Mouse (Mus musculus) brain, adult 2 months (tissue): ENCODE results near the gene B3galnt1.
"Not testable (repeated sequence)": the region's sequence is repeated elsewhere in the genome, so short reads cannot be mapped to it uniquely, and the experiment has no call there.

ENCODE experiments used
- DNase-seq: peaks from one replicate; pipeline ENCODE4 v3.0.0; 2011; ENCODE audit warnings: low read depth, low spot score

B3galnt1 gene

DNA sequence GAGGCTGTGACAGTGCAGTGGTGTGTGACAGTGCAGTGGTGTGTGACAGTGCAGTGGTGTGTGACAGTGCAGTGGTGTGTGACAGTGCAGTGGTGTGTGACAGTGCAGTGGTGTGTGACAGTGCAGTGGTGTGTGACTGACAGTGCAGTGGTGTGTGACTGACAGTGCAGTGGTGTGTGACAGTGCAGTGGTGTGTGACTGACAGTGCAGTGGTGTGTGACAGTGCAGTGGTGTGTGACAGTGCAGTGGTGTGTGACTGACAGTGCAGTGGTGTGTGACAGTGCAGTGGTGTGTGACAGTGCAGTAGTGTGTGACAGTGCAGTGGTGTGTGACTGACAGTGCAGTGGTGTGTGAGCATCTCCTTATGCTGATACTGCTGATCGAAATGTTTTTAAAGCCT is 33.2 kb downstream of the B3galnt1 start:
- DNase-seq = not testable (repeated sequence)

DNA sequence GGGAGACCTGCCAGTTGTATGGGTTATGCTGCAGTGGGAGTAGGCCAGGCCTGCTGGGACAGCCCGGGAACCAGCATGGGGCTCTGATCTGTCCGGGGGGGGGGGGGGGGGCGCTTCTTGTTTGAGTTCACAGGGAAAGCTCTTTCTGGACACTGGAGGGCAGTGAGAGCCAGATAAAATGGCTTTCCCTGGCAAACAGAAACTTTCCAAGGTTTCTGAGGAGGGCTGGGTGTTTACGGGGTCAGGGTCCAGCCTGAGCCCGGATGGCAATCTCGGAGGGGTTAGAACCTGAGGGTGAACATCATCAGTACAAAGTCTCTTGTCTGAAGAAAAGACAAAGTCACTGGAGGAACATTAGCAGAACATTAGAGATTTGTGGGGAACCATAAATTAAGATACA is 35.4 kb downstream of the B3galnt1 start:
- DNase-seq = no peak

DNA sequence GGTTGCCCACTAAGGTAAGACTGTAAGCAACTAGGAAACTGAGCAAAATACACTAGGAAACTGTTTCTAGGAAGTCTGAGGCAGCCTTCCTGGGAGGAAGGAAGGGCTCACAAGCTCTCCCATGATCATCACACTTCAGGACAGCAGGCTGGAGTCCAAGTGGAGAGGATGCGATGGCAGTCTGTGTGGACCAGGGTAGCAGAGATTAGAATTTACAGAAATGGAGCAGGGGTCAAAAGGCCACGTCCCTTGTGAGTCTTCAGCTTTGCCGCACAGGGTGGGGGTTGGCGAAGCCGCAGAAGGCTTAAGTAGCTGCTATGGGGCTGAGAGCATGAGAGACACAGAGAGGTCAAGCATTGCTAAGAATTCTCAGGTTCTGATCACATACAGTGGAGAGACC is 37.1 kb downstream of the B3galnt1 start:
- DNase-seq = no peak

DNA sequence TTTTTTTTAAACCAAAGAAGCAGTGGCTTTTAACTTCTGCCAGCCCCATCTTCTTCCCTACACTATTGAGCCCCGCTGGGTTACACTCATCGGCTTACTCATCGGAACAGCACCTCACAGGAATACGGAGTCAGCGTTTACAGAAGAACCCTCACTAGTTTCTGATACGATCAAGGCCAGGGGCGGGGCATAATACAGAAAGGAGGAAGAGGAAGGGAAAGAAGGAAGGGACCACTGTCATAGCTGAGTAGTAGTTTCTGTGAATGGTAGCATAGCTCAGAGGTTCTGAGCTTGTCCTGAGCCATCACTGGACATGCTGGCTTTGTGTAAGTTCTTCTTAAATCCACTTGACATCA is 38.8 kb downstream of the B3galnt1 start:
- peak; percentile 71 for DNase-seq

DNA sequence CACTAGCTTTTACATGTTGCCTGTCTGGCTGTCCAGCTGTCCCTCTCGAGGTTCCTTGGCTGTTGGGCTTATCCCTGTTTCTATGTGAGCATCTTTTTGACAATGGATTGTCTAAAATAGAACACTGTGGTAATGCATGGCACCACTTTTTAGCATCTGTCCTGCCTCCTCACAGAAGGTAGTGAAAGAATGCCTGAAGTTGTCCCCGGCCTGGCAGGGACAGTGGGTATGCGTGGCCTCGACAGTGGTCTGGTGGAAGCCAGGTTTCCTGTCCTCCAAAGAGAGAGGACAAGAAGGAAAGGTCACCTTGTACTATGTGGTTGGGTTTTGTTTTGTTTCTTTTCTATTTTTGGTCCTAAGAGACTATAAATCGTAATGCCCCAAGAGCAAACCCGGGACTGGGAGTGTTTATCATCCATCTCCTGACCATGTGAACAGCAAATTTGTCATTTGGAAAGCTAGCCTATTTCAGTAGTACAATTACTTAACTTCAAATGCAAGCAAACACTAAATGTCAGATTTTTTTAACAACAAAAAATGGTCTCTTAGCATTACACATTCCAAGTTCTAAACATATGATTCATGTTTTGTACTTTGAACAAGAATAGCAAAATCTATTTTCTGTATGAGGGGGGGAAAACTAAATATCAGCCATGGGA is 39.3 kb downstream of the B3galnt1 start:
- peak; percentile 37 for DNase-seq

DNA sequence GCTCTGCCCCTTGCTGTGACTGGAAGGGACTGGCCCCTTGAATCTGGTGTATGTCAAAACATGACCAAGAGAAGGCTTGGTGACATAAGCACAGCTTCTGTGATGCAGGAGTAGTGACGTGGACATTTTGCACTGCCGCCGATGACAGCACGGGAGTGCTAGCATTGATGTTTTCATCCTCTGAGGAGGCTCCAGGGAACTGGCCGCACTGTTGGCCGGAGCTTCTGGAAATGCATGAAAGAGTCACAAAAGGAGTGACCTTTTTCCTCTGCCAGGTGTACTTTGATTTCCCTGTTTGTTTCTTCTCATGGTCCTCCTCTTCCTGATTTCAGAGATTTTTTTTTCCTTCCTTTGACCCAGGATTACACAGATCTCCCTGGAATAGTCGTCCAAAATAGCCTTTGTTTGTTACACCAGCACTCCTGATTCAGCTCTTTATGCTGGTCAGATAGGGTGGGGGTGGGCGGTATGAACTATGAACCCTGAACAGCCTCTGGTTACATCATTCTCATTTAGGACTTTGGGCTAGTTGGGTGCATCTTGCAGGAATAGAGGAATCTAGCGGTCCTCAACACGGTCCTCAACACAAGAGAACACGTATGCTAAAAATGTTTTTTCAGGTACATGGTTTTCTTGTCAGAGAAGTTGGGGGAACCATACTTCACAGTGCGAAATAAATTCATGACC is 42.5 kb downstream of the B3galnt1 start:
- DNase-seq = no peak

DNA sequence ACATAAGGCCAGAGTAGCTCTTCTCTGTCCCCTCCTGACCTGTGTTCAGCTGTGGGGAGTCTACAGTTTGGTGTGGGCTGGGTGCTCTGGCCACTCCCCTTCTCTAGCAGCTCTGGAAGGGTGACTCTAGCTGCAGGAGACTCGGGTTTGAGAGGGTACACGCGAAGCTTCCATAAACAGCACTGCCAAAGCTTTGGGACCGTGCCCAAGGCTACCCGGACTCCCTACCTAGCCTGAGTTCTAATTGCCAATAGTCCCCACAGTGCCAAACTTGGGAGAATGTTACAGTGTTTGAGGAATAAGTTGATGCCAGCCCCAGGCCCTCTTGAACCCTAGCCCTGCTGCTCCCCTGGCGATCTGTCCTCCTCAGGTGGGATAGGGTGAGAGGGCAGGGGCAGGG is 43.2 kb downstream of the B3galnt1 start:
- DNase-seq = no peak

DNA sequence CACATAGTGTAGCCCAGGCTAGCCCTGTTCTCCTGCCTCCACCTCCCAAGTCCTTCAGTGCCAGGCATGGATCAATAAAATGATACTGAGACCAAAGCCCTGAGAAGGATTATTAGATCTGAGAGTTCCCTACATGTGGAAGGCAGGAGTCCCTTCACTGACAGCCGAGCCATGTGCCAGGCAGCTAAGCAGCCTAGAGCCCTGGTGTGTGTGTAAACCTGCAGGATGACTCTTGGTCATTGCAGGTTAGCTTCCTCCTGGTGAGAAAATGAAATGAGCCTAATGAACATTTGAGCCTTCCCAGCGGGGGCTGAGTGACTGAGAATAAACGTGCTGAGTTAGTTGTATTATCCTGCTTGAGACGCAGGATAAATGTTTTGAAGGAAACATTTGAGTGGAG is 49.2 kb downstream of the B3galnt1 start:
- no peak for DNase-seq

DNA sequence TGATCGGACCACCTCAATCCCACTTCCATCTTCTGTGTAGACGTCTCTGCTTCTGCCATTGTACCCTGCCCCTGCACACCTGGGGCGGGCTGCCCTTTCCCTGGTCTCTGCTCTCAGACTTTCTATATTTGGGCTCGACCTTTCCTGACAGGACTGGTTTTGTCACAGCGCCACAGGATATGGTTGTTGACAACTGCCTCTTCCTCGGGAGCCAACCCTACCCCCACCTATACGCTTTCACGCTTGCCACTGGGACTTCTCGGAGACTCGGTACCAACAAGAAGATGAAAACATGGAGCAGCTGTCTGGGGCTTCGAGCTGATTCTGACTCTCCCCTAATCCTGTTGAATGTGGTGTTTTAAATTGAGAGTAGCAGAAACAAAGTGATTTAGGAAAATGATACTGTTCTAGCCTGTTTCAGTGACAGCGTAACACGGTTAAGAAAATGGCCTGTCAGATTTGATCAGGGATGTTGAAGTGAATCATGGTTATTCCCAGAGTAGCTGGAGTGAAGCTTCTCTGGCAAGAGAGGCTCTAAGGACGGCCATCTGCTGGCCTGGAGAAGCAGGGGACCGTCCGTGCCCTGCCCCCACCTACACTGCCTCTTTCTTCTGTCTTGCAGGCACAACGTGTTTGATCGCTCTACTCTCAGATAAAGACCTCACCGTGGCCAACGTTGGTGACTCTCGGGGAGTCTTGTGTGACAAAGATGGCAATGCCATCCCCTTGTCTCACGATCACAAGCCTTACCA is 49.9 kb downstream of the B3galnt1 start:
- DNase-seq = peak; percentile 57

DNA sequence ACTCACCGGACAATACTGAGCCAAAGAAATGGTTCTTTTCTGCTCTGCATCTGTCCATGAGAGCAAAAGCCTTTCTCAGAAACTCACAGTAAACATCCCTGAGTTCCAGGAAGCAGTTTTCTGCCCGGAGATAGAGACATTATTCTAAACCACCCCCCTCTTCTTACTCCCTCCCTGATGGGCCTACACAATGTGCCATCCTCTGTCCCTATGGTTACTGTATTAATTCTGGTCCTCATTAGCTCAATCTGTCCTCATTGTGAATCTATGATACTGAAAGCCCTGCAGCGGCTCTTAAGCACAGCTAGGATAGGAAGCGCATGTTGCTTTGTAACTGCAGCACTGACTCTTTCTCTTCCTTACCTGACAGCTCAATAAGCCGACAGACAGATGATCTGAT is 53.7 kb downstream of the B3galnt1 start:
- peak; percentile 43 for DNase-seq

DNA sequence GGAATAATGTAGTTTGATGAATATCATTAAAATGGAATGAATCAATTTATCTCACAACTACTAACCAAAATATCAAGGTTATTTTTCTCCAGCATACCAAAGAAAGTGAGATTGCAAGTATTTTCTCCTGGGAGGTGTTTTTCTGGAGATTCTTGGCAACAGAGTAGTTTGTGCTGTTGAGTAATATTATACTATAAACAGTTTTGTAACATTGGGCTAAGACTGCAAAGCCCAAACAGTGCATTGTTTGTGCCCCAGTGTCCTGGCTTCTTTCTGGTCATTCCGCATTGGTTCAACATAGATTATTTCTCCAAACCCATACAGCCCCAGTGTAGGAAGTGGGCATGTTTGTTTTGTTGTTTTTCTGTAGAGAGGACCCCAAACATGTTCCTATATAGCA is 55.0 kb downstream of the B3galnt1 start:
- no peak for DNase-seq

DNA sequence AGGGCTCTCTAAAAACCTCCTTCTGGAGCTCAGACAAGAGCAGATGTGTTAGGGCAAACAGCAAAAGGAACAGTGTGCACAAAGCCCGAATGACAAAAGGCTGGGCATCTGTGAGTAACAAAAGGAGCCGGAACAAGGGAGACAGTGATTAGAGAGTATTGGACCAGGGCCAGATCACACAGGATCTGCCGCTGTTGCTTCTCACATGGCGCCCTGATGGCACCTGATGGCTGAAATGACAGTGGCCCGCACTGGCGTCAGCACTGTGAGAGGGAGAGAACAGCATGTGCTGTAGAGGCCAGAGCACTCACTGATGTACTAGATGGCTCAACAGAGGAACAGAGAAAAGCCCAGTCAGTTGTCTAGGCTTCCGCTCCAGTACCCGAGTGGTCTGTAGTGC is 55.8 kb downstream of the B3galnt1 start:
- peak; percentile 94 for DNase-seq

DNA sequence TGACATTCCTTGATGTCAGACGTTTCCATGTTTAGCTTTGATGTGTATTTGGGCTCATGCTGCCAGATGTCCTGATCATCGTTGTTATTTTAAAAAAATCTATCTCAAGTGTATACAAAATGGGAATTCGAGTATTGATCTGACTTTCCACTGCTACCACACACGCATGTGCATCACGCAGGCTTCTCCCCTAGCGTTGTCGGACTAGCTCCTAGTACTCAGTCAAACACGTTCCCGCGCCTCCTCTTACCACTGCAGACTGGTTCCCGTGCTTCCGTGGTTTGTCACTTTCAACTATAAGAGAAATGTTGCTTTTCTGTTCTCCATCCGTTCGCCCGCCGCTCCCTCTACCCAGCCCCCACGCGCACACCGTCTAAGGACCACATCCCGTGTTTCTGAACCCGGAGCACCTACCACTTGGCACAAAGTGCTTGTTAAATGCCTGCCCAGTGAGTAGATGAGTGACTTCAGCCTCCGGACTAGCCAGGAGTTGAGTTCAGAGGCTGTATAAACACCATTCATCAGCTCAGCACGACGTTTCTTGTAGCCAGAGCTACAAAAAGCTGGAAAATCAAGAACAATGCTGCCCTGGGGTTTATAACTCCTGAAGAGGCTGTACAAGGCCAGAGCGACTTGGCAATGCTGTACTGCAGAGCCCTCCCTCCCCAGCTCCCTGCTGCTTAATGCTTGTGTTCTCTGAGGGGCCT is 62.7 kb downstream of the B3galnt1 start:
- DNase-seq = peak; percentile 46

DNA sequence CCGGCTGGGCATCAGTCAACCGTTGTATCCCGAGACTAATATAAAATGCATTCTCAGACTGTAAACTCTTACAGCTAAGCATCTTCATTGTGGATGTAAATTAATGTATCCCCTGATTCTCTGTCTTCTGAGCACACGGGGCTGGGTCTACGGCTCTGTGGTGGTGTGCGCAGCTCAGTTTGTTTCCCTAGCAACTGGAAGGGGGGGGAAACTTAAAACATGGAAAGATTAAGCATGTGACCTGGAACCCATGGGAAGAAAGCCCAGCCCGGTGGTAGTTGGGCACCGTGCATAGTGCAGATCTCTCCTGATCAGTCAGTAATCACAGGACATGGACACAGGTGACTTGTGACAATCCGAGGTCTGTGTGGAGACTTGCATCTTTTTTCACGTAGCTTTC is 63.3 kb downstream of the B3galnt1 start:
- peak; percentile 48 for DNase-seq

DNA sequence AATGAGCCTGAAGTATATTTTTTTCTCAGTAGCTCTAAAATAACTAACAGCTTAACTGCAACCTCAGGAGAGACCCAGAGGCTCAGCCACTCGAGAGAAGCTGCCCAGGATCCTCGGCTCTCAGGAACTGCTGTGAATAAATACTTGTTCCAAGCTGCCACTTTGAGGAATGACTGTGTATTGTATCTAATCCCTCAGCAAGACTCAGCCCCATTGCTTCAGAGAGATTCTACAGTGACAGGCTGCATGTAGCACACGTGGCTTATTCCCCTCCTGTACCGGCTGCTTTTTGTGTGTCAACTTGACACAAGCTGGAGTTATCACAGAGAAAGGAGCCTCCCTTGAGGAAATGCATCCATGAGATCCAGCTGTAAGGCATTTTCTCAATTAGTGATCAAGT is 66.1 kb downstream of the B3galnt1 start:
- no peak for DNase-seq

DNA sequence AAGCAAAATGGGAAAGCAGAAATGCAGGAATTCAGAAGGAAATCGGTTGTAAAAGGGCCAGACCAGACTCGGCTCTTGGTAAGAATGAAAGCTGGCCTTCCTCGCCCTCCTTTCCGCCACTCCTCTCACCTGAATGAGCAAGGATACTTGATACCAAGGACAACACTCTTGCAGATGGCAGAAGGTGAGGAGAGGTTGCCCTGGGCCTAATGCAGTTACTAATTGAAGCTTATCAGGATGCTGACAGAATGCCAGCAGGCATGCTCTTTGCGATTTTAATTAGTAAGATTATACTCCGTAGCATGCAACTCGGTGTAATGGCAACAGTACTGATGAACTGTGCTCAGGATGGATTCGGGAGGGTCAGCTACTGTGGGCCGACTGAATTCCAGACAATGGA is 67.2 kb downstream of the B3galnt1 start:
- DNase-seq = peak; percentile 60

DNA sequence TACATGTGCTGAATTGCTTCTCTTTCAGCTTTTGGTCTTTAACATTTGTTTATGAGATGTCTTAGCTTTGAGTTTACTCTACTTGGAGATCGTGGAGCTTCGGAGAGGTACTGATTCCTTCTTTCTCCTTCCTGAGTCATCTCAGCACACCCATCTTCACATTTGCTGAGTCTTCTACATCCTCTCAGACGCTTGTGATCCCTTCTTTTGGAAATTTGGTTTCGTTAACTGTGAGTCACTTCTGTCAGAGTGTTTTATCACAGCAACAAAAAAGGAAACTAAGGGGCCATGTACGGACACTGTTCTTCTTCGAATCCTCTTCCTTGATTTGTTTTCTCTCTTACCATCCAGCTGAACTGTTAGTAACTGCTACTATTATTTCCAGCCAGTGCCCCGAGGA is 69.2 kb downstream of the B3galnt1 start:
- DNase-seq = peak; percentile 75

DNA sequence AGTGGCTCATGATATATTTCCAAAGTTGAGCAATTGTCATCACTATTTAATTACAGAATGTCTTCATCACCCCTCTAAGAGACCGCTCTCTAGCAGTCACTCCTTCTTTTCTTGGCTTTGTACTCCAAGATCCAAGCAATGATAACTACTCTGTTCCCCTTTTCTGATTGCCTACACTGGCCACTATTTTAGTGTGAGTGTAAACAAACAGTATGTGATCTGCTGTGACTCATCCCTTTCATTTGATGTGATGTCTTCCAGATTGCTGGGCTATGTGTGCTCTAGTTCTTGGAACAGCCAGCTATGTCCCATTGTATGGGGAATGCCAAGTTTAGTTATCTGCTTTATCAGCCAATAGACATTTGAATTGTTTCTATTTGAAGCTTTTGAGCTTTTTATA is 71.4 kb downstream of the B3galnt1 start:
- DNase-seq = peak; percentile 65

DNA sequence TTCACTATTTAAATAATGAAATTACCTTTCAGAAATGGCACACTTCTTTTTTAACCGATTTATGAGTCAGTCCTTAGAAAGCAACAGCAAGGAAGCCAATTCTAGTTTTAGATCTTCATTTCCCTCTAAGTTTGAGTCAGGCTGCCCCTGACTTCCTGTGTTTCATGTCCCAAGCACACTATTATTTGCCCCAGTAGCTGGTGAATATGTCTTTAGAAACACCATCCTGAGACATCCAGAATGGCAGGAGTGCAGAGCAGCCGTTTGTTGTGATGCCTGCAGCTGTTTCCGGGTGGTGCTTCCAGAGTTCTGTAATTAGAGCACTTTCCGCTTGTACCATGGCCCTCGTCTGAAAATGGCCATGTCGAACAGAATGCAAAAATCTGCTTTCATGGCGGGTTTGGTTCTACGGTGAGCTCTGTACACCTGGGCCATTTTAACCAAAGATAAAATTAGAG is 73.7 kb downstream of the B3galnt1 start:
- peak; percentile 51 for DNase-seq

DNA sequence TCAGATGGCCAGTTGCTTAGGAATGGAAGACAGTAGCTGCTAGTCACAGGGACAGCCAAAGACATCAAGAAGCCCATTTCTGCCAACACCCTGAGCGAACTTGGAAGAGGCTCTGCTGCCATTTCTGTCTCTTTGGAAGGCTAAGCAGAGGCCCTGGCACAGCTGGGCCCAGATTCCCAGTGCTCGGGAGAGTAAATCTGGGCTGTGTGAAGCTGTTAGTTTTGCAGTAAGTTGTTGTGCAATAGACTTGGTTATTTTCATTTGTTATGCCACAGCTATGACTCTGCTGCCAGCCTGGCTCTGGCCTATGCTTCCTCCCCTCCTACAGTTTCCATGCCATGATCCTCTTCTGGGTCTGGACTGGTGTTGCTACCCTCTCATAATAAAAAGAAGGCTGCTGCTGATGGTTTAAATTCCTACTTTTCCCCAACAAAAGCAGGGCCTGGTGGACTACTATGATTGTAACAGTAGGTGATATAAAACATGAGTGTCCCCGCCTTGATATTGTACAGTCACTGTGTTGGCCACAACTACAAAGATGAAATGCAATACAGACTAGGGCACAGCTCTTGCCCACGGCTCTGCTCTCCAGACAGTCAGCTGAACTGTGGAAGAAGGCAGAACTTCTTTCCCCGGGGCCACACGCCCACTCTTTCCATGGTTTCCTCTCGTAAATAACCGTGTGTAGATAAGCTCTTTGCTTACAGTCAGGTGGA is 74.2 kb downstream of the B3galnt1 start:
- peak; percentile 27 for DNase-seq
